Mouse (Mus musculus) c-Kit-positive CD71-negative TER-119-negative erythroid progenitor cells, embryonic 14.5 days (primary cell): Measurements from ENCODE around the gene Cabcoco1.

Source experiments
- DNase-seq: peaks from one replicate; pipeline ENCODE4 v3.0.0-alpha.2; 2013; ENCODE audit warnings: low read depth

The Cabcoco1 gene

DNA sequence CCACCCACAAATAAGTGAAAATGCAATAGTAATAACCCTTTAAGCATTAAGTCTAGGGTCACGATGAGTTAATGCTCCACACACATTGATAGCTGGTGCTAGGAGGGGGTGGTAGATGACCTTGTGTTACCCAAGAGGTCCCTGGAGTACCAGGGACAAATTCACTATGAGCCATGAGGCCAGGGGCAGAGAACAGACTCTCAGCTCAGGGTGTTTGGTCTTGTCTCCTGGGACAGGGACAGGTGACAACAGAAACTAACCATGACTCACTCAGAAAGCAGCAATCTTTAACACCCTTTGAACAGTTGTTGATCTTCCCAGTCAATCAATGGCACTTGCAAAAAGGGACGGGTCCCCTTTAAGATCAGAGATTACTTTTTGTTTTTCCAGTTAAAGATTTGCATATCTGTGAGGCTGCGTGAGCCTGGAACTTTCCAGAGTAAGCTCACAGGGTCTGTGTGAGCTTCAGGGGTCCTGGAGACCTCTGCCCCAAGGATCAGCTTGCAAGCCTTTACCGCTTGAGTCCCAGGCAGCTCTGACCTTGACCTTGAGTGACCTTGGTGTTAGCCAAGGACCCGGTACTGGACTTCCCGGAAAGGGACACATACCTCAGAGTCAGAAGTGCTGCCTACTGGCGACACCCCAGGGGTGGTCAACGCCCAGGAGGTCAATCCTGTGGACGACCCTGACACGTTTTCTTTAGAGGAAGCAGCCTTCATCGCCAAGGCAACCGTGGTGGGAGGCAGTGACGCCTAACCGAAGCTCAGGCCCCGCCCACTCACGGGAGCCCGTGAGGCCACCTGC, at the start of gene Cabcoco1:
Gene Cabcoco1 (minus strand): TSS at position 758 of the 804 bp plus-strand sequence.
- DNase-seq: peak; percentile 62

DNA sequence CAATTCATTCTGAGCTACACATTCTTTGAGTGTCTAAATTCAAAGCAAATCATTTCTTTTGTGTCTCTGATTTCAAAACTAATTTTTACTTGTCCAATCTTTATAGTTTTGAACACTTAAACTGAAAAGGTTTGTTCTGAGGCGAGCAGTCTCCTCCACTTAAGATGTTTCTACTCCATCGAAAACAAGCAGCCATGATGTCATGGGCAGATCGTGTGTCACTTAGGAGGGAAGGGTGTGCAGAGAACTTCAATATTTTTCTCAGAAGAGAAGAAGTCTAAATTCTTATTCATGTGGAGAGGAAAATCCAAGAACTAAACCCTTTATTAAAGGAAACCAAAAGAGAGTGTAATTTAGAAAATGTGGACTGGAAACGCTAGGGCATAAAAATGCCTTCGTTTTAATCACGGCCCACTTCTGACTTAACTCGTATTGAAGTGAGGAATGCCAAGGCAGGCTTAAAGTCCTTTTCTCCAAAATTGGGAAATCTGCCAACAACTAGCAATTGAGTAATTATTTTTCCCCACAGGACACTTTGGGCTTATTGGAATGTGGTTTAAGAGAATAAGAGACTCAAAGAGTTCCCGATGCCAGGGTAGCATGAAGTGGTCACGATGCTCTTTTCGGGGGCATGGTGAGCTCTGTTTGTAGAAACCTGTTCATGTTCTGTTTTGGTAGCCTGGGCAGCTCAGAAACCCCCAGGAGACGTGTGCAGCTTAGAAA, 48.0 kb upstream of the Cabcoco1 start:
- no peak for DNase-seq

DNA sequence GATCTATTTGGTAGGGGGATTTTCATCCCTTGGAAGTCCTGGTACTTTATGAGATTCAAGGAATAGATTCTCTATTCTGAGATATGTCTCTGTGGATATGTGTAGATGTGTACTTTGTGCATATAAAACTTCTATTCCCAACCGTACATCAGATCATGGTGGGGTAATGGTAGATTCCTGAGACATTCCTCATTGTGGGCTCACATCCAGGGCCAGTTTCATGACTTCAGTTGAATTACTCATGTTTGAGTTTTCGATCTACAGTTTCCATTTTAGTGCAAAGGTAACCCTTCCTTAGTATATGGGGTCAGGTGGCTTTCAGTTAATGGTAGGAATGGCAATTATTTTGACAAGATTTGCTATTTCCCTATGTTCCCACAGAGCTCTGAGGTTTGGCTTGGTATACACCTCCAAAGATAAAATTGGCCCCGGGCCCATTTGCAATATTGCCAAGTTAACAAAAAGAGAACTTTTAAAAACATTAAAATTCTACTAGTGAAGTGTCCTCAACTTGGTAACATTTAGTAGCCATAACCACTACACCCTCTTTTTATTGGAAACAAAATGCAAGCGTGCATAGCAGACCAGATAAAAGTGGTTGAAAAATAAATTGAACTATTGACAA, 45.8 kb upstream of the Cabcoco1 start:
- no peak for DNase-seq

DNA sequence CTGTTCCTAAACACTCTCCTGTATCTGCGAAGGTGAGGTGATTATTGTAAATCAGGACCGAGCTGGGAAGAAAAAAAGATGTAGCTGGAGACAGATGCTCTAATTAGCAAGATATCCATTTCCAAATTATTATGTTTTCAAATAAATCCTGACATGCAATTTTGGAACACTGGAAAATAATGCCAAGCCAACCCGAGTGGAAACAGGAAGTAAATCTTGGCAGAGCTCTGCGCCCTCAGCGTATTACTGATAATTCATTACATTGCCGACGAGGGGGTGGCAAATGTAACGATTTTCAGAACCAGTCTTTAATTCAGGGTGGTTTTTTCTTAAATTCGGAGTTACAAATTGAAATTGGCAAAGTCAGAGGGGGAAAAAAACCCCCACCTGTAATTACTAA, 35.6 kb upstream of the Cabcoco1 start:
- DNase-seq: no peak

DNA sequence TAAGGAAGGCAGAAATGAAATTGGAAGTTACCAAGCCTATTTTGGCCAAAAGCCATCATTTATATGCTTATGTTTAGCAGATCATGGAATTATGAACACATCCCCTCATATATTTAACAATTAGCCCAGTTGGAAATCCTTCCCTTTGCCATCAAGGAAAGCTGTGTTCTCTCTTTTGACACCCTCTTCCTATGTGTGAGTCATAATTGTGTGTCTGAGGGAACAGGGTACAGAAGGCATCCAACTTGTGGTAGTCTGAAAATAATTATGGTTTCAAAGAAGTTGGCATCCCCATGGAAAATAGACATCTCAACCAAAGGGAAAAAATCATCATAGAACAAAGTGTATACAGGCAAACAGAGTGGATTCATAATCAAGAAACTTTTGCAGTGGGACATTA, 26.5 kb upstream of the Cabcoco1 start:
- DNase-seq: no peak

DNA sequence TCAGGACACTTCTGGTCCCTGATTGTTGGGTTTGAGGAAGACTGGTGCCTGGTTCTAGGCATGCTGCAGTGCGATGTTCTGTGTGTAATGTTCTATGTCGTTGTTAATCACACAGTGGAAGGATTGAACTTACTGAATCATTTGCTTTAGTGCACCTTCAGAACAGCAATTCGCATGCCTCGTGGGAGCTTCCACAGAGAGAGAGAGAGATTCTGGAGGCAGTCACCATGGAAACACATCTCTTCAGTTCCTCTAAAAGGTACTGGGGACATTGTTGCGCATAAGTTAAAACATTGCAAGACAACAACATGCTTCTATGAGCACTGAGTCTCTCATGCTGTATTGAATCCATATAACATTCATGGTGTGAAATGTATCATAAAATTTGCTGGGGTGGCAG, 20.6 kb upstream of the Cabcoco1 start:
- DNase-seq: no peak

DNA sequence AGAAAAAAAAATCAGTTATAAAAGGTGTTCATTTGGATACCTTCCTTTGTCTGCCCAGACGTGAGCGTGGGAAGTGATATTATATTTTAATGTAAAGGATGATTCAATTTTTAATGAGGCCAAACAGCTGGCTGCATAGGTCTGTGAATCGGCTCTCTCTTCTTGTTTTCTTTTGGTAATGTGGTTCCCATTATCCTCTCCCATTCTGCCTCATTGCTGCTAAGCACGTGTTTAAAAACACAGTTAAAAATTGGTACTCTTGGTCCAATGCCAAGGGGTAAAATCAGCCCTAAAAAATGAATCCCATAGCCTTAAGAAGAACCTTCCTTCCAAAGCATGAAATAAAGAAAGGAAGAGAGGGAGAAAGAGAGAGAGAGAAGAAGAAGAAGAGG, 17.1 kb upstream of the Cabcoco1 start:
- DNase-seq: no peak

DNA sequence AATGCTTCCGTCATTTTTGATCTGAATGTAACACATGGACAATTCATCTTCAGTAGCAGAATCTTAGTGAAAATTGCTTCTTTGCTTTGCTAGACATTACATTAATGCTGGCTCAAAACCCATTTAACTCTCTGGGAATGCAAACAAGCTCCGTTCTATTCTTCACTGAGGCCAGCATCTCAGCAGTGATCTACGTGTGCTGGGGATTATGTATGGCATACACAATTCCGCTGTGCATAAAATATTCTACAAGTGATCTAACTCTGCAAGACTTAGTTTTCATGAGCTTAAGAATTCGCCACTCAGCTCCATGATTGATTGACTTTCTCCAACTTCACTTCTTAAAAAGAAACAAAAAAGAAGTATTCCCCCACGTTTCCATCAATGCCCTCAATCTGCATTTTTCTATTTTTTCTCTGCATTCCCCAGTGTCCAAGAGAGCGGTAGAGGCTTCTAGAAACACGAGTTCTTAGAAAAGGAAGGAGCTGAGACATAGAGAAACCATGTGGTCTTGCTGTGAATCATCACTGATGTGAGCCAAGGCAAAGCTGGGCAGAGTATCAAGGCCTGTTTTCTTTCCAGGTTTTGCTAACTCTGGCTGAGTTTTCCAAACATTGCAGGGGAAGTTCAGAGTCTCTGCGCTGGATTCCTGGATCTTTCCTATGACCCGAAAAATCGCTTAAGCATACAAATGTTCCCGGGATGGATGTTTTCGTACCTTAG, 16.6 kb upstream of the Cabcoco1 start:
- DNase-seq: no peak

DNA sequence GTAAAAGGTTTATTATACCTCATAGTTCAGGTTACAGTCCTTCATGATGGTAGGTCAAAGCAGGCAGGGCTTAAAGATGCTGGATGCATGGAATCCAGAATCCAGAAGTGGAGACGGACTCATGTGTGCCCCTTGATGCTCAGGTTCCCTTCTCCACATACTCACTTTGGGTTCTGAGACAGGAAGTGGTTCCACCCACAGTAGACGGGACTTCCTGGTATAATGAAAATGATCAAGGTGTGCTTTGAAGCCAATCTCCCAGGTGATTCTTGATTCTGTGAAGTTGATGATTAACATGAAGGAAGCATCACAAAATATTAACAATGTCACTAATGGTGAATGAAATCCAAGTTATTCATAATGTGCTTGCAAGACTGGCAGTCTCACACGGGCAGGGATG, 12.0 kb upstream of the Cabcoco1 start:
- no peak for DNase-seq

DNA sequence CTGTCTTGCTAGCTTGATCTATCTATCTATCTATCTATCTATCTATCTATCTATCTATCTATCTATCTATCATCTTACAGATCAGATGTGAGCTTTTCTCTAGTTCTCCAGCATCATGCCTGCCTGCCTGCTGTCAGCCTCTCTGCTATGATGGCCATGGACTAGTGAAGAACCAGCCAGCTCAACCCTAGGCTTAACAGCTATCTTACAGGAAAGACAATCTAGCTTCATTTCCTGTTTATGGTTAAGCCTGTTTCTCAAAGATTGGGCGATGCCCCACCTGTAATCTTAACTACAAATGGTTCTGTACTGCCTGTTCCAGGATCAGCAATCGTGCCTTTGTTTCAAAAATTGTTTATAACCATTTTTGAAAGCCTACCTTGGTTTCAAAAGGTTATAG, 10.9 kb upstream of the Cabcoco1 start:
- DNase-seq: no peak

DNA sequence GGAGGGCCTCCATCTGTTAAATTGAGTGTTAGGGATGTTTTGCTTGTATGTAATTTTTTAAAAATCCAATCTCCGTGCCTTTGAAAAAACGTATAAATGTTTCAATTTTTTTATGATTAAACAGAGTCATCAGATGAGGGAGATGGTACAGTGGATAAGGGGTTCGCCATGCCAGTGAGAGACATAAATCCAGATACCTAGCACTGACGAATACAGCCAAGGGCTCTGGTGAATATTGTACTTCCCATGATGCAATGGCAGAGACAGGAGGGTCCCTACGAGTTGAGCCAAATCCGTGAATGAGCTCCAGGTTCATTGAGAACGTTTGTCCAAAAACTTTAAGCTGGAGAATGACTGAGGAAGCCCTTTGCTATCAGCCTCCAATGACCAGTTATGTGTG, 9.6 kb upstream of the Cabcoco1 start:
- DNase-seq: no peak

DNA sequence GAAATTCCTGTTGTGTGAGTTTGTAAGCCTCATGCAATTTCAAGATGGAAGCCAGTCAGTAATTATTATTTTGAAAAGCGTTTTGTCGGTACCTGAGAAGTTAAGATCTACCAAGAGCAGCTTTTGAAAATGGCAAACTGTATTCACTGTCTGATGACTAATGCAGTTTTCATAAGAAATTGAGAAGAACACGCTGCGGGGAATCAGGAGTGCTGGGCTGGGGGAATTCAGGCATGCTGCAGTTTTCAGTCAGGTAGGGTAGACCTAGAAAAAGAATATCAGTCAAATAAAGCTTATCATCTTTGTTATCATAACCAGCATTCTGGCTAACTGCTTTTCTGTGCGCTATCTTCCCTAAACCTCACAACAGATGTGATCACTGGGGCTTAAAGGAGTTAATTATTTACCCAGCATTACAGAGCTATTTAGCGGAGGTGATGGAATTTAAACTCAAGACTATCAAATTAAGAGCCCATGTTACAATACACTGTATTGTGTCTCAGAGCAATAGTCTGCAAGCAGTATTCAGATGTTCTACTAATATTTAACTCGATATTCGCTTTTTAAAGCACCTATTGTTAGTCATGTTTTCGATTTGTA, 9.1 kb upstream of the Cabcoco1 start:
- DNase-seq: no peak

DNA sequence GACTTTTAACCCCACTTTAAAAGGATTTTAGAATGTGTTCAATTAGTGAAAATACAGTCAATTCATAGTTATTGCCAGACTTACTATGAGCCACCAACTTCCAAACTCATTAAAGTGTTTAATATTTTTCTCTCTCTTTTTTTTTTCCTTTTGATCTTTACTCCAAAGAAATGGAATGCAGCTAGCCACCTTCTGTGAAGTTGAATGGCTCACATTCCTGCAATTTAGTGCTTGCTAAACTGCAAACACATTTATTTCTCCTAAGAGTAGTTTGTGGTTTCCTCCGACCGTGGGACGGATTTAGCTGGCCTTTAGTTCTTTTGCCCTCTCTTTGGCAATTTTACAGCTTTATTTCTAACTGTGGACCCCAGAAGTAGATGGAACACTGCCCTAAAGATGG, 1.4 kb upstream of the Cabcoco1 start:
- DNase-seq: no peak

DNA sequence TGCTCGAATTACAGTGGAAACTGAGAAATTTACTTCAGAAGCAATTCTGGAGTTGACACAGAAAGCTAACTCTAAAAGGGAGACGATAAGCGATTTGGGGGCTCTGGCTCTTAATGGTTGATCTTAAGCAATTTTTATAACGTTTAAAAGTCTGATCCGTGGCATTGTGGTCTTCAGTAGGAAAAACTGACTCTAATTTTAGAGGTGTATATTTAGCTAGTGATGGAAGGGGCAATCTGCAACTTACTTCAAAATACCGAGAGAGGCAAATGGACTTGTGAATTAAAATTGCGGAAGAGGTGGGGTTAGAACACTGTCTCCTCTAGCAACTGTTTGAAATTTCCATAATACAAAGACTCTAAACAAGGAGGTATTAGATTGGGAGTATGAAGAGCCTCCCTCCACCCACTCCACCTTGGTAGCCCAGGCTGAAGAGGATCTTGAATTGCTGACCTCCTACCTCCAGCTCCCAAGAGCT, 286 bp upstream of the Cabcoco1 start:
- DNase-seq: no peak

DNA sequence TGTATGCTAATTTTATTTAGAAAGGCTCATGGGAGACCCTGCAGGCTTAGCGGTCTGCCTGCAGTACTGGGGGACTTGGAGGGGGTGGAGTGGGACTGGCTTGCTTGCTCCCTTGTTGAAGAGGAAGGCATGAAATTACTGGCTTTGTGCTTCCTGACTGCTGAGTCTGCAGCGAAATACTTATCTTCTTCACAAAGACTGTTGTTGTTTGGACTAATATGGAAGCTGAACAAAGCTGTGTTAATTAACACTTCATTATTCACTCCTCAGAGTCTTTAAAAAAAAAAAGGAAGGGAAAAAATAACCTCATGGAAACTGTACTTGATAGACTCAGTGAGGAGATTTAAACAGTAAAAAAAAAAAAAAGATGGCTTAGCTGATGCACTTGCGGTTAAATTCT, 1.1 kb downstream of the Cabcoco1 start:
- no peak for DNase-seq

DNA sequence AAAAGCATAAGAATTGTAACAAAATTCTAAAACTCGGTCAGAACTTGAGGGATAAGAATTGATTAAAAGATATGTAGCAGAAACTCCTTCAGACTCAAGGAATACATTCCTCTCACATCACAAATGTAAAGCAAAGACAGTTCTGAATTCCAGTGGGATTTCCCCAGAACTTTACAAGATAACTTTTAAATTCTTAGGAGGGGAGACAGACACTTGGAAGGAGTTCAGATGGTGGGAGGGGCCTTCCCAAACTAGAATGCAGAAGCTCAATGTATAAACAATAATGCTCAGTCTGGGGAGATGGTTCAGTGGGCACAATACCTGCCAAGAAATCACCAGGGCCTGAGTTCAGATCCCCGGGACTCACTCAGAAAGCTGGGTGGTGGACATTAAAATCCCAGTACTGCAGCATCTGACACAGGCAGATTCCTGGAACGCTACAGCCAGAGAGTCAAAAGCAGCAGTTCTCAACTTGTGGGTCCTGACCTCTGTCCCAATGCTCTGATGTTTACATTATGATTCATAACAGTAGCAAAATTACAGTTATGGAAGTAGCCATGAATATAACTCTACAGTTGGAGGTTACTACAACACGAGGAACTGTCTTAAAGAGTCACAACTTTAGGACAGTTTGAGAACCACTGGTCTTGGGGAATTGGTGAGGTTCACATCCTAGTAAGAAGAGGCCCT, 4.3 kb downstream of the Cabcoco1 start:
- DNase-seq: no peak

DNA sequence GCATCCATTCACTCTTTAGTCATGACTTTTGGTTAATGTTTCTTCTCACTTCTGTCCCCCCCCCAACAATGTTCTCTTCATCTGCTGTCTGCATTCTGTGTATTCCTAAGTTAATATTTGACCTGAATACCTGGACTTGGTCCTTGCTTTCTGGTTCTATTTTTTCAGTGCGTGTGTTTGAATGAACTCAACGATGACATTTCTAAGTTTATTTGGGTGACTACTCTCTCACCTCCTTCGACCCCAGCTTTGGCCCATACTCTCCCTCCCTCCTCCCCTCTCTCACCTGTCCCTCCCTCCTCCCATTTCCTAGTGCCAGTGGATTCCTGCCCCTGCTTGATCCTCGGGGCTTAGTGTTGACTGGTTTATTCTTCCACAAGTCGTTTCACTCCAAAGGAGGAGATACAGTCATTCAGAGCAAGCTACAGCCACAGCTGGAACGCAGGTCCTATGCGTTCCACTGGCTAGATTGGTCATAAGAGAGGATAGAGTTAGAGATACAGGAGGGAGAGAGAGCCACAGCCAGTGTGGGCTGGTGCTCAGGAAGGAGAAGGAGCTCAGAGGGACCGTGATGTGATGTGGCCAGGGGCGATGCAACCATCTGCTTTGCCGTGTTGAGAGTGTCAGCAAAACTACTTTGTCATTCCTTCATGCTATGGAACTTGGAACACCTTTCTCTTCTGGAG, 12.2 kb downstream of the Cabcoco1 start:
- no peak for DNase-seq

DNA sequence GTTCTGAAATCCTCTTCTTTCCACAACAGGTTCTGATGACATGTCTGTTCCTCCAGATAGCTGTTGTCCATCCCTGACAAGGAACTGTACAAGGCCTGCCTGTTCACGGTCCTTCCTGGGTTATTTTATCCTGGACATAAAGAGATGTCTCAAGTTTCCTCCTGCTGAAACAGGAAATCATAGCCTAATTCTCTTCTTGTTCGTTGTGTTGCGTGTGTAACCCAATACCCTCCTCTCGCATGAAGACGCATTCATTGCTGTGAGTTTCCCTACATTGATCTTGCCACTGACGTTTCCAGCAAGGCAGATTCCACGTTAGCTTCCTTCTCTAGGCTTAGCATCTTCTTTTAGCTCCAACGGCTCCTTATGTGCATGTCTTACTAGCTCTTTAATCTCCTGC, 12.7 kb downstream of the Cabcoco1 start:
- no peak for DNase-seq

DNA sequence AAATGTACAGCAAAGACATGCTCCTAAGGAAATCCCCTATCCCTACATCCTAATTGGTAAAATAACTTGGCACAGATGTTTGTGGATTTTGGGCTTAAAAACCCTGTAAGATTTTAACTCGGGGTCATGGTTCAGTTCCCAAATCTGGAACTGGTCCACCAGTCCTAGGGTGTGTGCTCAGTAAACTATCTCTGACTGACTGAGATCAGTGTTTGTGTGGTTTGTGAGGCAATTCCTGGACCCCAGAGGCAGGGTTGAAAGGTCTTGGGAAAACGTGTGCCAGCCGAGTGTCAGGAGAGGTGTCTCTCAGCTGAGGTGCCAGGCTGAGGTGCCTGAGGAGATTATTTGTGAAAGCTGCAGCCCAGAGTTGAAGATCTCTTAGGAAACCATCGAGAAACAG, 19.6 kb downstream of the Cabcoco1 start:
- no peak for DNase-seq

DNA sequence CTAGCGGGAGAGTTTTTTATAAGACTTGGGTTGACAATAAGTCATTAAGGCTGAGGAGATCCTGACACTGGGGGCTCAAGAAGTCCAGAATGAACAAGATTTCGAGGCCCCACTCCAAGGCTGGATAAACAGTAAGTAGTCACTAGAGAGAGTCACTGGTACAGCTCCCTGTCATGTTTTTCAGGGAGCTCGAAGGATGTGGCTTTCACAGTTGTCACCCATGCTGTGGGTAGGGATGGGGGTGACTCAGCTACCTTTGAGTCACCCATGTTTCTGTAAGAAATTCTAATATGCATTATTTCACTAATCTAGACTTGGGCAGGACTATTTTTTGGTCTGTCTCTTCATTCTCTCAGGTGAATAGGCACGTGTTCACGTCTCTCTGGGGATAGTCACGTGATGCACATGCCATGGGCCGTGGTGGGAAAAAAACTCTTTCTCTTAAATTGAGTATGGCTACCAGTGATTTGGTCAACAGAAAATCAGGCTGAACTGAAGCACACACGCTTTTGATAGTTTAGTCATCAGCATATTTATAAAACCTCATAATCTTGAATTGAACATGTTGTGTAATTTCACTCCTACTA, 29.2 kb downstream of the Cabcoco1 start:
- no peak for DNase-seq
